Mouse (Mus musculus) midbrain, embryonic 15.5 days (tissue): ENCODE data around the gene Dab1. TPM values are rescaled to one million over a fixed set of nuclear protein-coding genes. Genes with fewer than 3 reads are reported as not detected.

Source experiments
- ATAC-seq: fragments of 200-750 bp; cut with Nextera tagmentation; replicated peaks from 2 replicates; pipeline ENCODE4 v1.8.0; 2017; ENCODE audit warnings: moderate TSS enrichment
- H3K27ac ChIP-seq: fragments of 300-500 bp; sonication (generic); 2 replicates; pipeline ENCODE4 v1.5.1; 2015; ENCODE audit warnings: mild to moderate bottlenecking, inconsistent platforms
- H3K27me3 ChIP-seq: fragments of 300-500 bp; sonication (generic); replicated peaks from 2 replicates; pipeline ENCODE4 v1.6.1; 2015; ENCODE audit warnings: inconsistent platforms
- H3K36me3 ChIP-seq: fragments of 300-500 bp; sonication (generic); replicated peaks from 2 replicates; pipeline ENCODE4 v1.6.1; 2015; ENCODE audit warnings: inconsistent platforms
- H3K4me1 ChIP-seq: fragments of 300-500 bp; sonication (generic); 2 replicates; pipeline ENCODE4 v1.6.1; 2015; ENCODE audit warnings: inconsistent platforms
- H3K4me2 ChIP-seq: fragments of 300-500 bp; sonication (generic); 2 replicates; pipeline ENCODE4 v1.6.1; 2015; ENCODE audit warnings: inconsistent platforms, mild to moderate bottlenecking, moderate library complexity
- H3K4me3 ChIP-seq: fragments of 300-500 bp; sonication (generic); 2 replicates; pipeline ENCODE4 v1.5.1; 2015; ENCODE audit warnings: mild to moderate bottlenecking, inconsistent platforms
- H3K9ac ChIP-seq: fragments of 300-500 bp; sonication (generic); 2 replicates; pipeline ENCODE4 v1.6.1; 2015; ENCODE audit warnings: mild to moderate bottlenecking, inconsistent platforms
- H3K9me3 ChIP-seq: fragments of 300-500 bp; sonication (generic); 2 replicates; pipeline ENCODE4 v1.6.1; 2016; ENCODE audit warnings: inconsistent platforms
- WGBS: fragments of 180-500 bp; shearing (Covaris S2); methylation state at CpG from one replicate; pipeline ENCODE4 v1.1.7; 2015; ENCODE audit warnings: mixed read lengths; 5-methylcytosine and 5-hydroxymethylcytosine counted together
- polyA plus RNA-seq: library from polyadenylated mRNA; unstranded; fragments of >200 nt; fragmentation: Nextera tagmentation; extraction: Ambion mirVana; gene quantifications from 2 replicates; pipeline ENCODE4 v1.2.1, GENCODE M21; 2015

Gene Dab1
- polyA plus RNA-seq, 1 experiment from 2014 or later, result 135 TPM

GRCm38 (mm10) chr4:103706501-103706900, 87.3 kb downstream of the Dab1 start:
- no peak overlapping the region for H3K4me2 ChIP-seq
- no peak overlapping the region for H3K4me3 ChIP-seq
- H3K9me3 ChIP-seq, result no peaks in the 10 kb centered on the region
- no peak overlapping the region for H3K27ac ChIP-seq
- no peak overlapping the region for H3K9ac ChIP-seq
- no peak for ATAC-seq
- 61% methylated on average over 4 of the region's 4 CpGs for WGBS
- no peaks in the 10 kb centered on the region for H3K27me3 ChIP-seq
- H3K36me3 ChIP-seq, result no peaks in the 10 kb centered on the region
- H3K4me1 ChIP-seq, result peaks cover 8% of the 10 kb centered on the region; the same call in 1 of the 2 replicates

- ATAC-seq, result no peak
- H3K27me3 ChIP-seq, result no peaks in the 10 kb centered on the region
These were observed 88.0 kb downstream of the Dab1 start for GRCm38 (mm10) chr4:103707140-103707539.

GRCm38 (mm10) chr4:103711353-103711752, 92.2 kb downstream of the Dab1 start:
- H3K9me3 ChIP-seq, result no peaks in the 10 kb centered on the region
- no peaks in the 10 kb centered on the region for H3K27me3 ChIP-seq
- H3K4me2 ChIP-seq, result no peak overlapping the region
- H3K9ac ChIP-seq, result no peak overlapping the region
- no peak overlapping the region for H3K4me3 ChIP-seq
- no peaks in the 10 kb centered on the region for H3K36me3 ChIP-seq
- H3K4me1 ChIP-seq, result peaks cover 10% of the 10 kb centered on the region; the same call in 1 of the 2 replicates
- WGBS, result 59% methylated on average over 6 of the region's 6 CpGs
- no peak for ATAC-seq
- no peak overlapping the region for H3K27ac ChIP-seq

More at GRCm38 (mm10) chr4:103707140-103707539, 88.0 kb downstream of the Dab1 start:
- Histone ChIP-seq H3K4me1 (peaks cover 11% of the 10 kb centered on the region; the same call in 1 of the 2 replicates), H3K9ac (no peak overlapping the region), H3K36me3 (no peaks in the 10 kb centered on the region), H3K27ac (no peak overlapping the region), H3K4me3 (no peak overlapping the region), H3K9me3 (no peaks in the 10 kb centered on the region), H3K4me2 (no peak overlapping the region)
- WGBS, result 76% methylated on average over 1 of the region's 1 CpGs

- peaks cover 7% of the 10 kb centered on the region; the same call in 1 of the 2 replicates for H3K4me1 ChIP-seq
- H3K36me3 ChIP-seq, result no peaks in the 10 kb centered on the region
- H3K9me3 ChIP-seq, result no peaks in the 10 kb centered on the region
- H3K9ac ChIP-seq, result no peak overlapping the region
- no peak for ATAC-seq
- H3K4me3 ChIP-seq, result no peak overlapping the region
- 88% methylated on average over 4 of the region's 4 CpGs for WGBS
- H3K4me2 ChIP-seq, result no peak overlapping the region
- H3K27me3 ChIP-seq, result no peaks in the 10 kb centered on the region
- no peak overlapping the region for H3K27ac ChIP-seq
These were observed 94.8 kb downstream of the Dab1 start for GRCm38 (mm10) chr4:103713921-103714320.

GRCm38 (mm10) chr4:103714991-103715390, 95.8 kb downstream of the Dab1 start:
- ATAC-seq, result no peak

GRCm38 (mm10) chr4:103715568-103715967, 96.4 kb downstream of the Dab1 start:
- ATAC-seq, result no peak
- H3K9me3 ChIP-seq, result no peaks in the 10 kb centered on the region
- no peak overlapping the region for H3K4me2 ChIP-seq
- H3K9ac ChIP-seq, result no peak overlapping the region
- no peaks in the 10 kb centered on the region for H3K36me3 ChIP-seq
- H3K4me1 ChIP-seq, result peaks cover 7% of the 10 kb centered on the region; the same call in 1 of the 2 replicates
- no peak overlapping the region for H3K27ac ChIP-seq
- 92% methylated on average over 4 of the region's 4 CpGs for WGBS
- H3K27me3 ChIP-seq, result no peaks in the 10 kb centered on the region
- no peak overlapping the region for H3K4me3 ChIP-seq

More at GRCm38 (mm10) chr4:103714991-103715390, 95.8 kb downstream of the Dab1 start:
- H3K4me2 ChIP-seq, result no peak overlapping the region
- no peaks in the 10 kb centered on the region for H3K36me3 ChIP-seq
- H3K4me1 ChIP-seq, result peaks cover 7% of the 10 kb centered on the region; the same call in 1 of the 2 replicates
- no peaks in the 10 kb centered on the region for H3K9me3 ChIP-seq
- H3K27me3 ChIP-seq, result no peaks in the 10 kb centered on the region
- no peak overlapping the region for H3K9ac ChIP-seq
- no peak overlapping the region for H3K27ac ChIP-seq
- WGBS, result 82% methylated on average over 7 of the region's 7 CpGs
- H3K4me3 ChIP-seq, result no peak overlapping the region

GRCm38 (mm10) chr4:103722738-103723137, 103.6 kb downstream of the Dab1 start:
- 90% methylated on average over 1 of the region's 1 CpGs for WGBS
- Histone ChIP-seq H3K27me3 (no peaks in the 10 kb centered on the region), H3K4me3 (no peak overlapping the region), H3K36me3 (no peaks in the 10 kb centered on the region), H3K4me2 (no peak overlapping the region), H3K9ac (no peak overlapping the region), H3K9me3 (no peaks in the 10 kb centered on the region), H3K4me1 (no peaks in the 10 kb centered on the region), H3K27ac (no peak overlapping the region)
- no peak for ATAC-seq

GRCm38 (mm10) chr4:103726486-103726885, 107.3 kb downstream of the Dab1 start:
- no peaks in the 10 kb centered on the region for H3K9me3 ChIP-seq
- H3K9ac ChIP-seq, result no peak overlapping the region
- H3K4me1 ChIP-seq, result no peaks in the 10 kb centered on the region
- H3K27ac ChIP-seq, result no peak overlapping the region
- H3K4me3 ChIP-seq, result no peak overlapping the region
- no peak overlapping the region for H3K4me2 ChIP-seq
- no peaks in the 10 kb centered on the region for H3K36me3 ChIP-seq
- no peaks in the 10 kb centered on the region for H3K27me3 ChIP-seq
- WGBS, result 93% methylated on average over 2 of the region's 2 CpGs
- ATAC-seq, result no peak

- H3K4me1 ChIP-seq, result no peaks in the 10 kb centered on the region
- no peaks in the 10 kb centered on the region for H3K27me3 ChIP-seq
- H3K27ac ChIP-seq, result no peak overlapping the region
- WGBS, result 67% methylated on average over 6 of the region's 6 CpGs
- no peak for ATAC-seq
- H3K4me2 ChIP-seq, result no peak overlapping the region
- no peak overlapping the region for H3K9ac ChIP-seq
- no peaks in the 10 kb centered on the region for H3K36me3 ChIP-seq
- no peaks in the 10 kb centered on the region for H3K9me3 ChIP-seq
- no peak overlapping the region for H3K4me3 ChIP-seq
These were observed 118.0 kb downstream of the Dab1 start for GRCm38 (mm10) chr4:103737185-103737584.

- no peaks in the 10 kb centered on the region for H3K27me3 ChIP-seq
- H3K36me3 ChIP-seq, result no peaks in the 10 kb centered on the region
- H3K4me3 ChIP-seq, result no peak overlapping the region
- H3K9ac ChIP-seq, result no peak overlapping the region
- 46% methylated on average over 4 of the region's 4 CpGs for WGBS
- no peak overlapping the region for H3K27ac ChIP-seq
- H3K9me3 ChIP-seq, result no peaks in the 10 kb centered on the region
- H3K4me2 ChIP-seq, result no peak overlapping the region
- ATAC-seq, result no peak
- no peaks in the 10 kb centered on the region for H3K4me1 ChIP-seq
These were observed 132.2 kb downstream of the Dab1 start for GRCm38 (mm10) chr4:103751249-103751855.

- H3K36me3 ChIP-seq, result no peaks in the 10 kb centered on the region
- no peaks in the 10 kb centered on the region for H3K27me3 ChIP-seq
- H3K4me2 ChIP-seq, result no peak overlapping the region
- H3K9me3 ChIP-seq, result no peaks in the 10 kb centered on the region
- H3K9ac ChIP-seq, result no peak overlapping the region
- no peaks in the 10 kb centered on the region for H3K4me1 ChIP-seq
- ATAC-seq, result no peak
- 76% methylated on average over 7 of the region's 7 CpGs for WGBS
- H3K27ac ChIP-seq, result no peak overlapping the region
- no peak overlapping the region for H3K4me3 ChIP-seq
These were observed 135.4 kb downstream of the Dab1 start for GRCm38 (mm10) chr4:103754561-103754960.

GRCm38 (mm10) chr4:103757241-103757640, 138.1 kb downstream of the Dab1 start:
- no peaks in the 10 kb centered on the region for H3K27me3 ChIP-seq
- H3K9ac ChIP-seq, result no peak overlapping the region
- WGBS, result 49% methylated on average over 3 of the region's 3 CpGs

GRCm38 (mm10) chr4:103762416-103762815, 143.3 kb downstream of the Dab1 start:
- H3K27me3 ChIP-seq, result no peaks in the 10 kb centered on the region
- no peak overlapping the region for H3K27ac ChIP-seq
- H3K36me3 ChIP-seq, result no peaks in the 10 kb centered on the region
- 88% methylated on average over 11 of the region's 11 CpGs for WGBS
- H3K4me1 ChIP-seq, result no peaks in the 10 kb centered on the region
- no peak for ATAC-seq
- H3K4me3 ChIP-seq, result no peak overlapping the region
- H3K9ac ChIP-seq, result no peak overlapping the region
- no peaks in the 10 kb centered on the region for H3K9me3 ChIP-seq
- H3K4me2 ChIP-seq, result no peak overlapping the region

More at GRCm38 (mm10) chr4:103757241-103757640, 138.1 kb downstream of the Dab1 start:
- Histone ChIP-seq H3K27ac (no peak overlapping the region), H3K4me2 (no peak overlapping the region), H3K9me3 (no peaks in the 10 kb centered on the region), H3K4me1 (no peaks in the 10 kb centered on the region), H3K36me3 (no peaks in the 10 kb centered on the region), H3K4me3 (no peak overlapping the region)
- no peak for ATAC-seq
